Mouse (Mus musculus): ENCODE results near the gene Sema3f.

Gene Sema3f

DNA sequence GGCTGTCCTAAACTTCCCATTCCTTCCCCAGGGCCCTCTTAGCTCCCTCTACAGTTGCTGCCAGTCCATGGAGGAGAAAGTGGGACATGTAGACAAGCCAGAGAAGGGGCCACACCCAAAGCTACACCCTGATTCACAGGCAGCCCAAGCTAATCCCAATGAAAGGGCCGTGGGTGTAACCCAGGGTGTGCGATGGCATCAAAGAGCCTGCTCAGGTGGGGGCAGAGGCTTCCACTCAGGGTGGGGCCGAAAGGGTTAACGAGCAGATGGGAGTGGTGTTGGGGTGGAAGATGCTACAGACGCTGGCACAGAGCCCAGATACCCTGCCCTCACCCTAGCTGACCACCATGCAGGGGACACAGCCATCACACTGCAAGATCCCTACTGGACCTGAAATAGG is 17.5 kb downstream of the Sema3f start:
- no peak for DNase-seq (ENCODE audit: low spot score)

DNA sequence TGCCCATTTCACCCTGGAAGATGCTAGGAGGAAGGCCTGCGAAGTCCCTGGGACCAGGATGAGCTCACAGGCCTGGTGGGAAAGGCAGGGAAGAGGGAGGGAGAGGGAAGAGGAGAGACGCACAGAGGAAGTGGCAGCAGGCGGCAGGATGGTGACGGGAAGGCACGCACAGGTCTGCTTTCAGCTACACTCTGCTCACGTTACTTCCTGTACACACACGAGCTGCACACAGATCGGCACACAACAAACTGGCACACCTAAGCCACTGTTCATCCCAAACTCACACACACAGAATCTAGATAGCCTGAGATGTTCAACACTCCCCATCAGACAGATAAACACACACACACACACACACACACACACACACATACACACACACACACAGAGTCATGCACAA is 19.9 kb downstream of the Sema3f start:
- DNase-seq (ENCODE audit: low spot score), result no peak

DNA sequence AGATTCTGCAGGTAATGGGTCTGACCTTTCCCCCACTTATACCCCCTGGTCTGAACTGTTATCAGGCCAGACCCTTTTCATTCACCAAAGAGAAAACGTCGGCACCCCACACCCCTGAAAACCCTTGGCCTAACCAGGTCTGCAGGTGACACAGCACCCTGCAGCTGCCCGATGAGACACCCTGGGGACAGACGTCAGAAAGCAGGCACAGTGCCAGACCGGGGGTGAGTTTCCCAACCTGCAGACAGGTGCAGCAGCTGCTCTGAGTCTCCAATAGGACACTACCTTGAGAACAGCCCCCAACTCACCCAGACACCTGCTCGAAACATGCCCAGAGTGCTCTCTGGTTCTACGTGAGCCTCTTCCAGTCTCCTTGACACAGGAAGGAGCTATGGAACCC is 21.3 kb downstream of the Sema3f start:
- no peak for DNase-seq (ENCODE audit: low spot score)

DNA sequence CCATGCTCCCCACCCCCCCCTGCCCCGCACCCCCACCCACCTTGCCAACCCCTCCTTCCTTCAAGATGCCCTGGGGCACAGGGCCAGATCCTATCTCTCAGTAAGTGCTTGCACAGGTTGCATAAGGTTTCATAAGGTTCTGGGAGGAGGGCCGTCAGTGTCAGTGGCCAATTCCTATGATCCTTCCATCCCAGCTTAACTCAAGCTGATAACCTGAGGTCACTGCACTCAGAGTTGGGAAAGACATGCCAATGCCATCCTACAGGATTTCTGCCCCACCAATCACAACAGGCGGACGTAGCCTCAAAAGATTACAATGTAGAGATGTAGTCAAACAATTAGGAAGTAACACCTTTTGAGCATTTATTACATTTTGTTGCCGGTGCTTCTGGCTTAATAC is 21.9 kb downstream of the Sema3f start:
- no peak for DNase-seq (ENCODE audit: low spot score)

DNA sequence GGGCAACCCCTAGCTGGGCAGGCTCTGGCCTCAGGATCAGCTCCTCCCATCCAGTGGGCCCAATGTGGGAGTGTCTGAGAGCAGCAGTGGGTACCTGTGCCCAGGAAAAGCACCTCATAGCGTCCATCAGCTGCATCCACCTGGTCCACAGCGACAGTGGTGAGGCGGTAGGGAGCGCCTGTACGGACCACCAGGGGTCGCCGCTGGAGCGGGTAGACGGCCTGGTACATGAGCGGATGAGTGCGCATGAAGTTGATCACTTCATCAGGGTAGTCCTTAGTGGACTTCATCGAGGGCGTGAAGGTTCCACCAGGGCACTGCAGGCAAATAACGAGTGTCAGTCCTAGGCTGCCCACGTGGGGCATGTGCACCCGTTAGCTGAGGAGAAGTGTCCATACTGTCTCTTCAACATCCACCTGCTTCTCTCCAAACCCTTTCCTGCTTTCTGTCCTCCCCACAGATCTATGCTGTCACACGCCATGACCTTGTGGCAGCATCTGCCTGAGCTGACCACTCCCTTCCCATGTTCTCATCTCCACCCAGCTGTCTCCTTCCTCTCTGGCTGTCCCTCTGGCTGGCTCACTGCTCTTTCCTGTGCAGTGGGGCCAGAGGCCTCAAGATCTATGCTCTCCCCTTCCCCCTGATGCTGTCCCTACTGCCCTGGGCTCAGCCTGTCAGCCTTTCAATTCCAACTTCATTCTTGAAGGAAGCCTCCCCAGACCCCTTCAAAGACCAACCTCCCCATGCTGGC is 24.9 kb downstream of the Sema3f start:
- peak; percentile 81 for DNase-seq (ENCODE audit: low spot score)

DNA sequence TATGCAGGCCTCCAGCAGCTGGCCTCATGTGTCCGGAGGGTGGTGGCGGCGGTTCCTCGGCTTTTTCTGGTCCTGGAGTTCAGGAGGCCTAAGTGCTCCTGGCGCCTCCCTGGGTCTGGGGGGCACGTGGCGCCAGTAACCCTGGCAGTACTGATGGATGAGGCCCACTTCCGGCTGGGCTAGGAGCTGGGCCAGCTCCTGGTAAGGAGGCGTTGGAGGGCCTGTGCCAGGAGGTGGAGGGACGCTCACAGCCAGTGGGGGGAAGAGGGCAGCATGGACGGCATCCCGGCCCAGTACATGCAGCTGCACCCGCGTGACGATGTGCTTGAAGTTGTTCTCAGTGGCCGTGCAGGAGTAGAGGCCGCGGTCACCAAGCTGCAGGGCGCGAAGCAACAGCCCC is 27.9 kb downstream of the Sema3f start:
- DNase-seq (ENCODE audit: low spot score), result no peak

DNA sequence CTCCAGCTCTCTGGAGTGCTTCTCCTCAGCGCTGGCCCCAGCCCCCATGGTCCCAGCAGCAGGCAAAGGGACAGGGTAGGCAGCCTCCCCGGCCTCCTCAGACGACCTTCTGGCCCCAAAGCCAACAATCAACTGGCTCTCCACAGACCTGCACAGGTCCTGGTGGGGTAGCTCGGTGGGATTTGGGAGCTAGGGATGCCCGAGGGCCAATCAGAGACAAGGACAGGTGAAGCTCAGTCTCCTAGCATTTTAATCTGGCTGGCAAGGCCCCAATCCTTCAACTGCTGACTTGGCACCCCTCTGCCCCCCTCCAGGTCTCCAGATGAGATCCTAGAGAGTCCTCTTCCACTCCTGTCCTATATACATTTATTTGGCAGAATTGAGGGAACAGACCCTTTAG is 30.8 kb downstream of the Sema3f start, which contains the start of gene Gnat1:
TSS of gene Gnat1 (minus strand) at position 212 of the 400 bp plus-strand sequence.
- DNase-seq (ENCODE audit: low spot score), result no peak

DNA sequence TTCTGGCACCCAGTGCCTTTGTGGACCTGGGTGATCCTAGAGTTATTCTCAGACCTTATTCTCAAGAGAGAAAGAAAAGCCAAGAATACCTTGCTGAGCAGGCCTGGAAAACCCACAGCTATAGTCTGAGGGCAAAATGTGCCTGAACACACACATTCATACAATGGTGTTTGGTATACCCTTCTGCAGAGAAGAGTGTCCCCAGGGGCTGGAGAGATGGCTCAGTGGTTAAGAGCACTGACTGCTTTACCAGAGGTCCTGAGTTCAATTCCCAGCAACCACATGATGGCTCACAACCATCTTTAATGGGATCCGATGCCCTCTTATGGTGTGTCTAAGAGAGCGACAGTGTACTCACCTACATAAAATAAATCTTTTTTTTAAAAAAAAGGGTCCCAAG is 31.4 kb downstream of the Sema3f start:
- DNase-seq (ENCODE audit: low spot score), result no peak

DNA sequence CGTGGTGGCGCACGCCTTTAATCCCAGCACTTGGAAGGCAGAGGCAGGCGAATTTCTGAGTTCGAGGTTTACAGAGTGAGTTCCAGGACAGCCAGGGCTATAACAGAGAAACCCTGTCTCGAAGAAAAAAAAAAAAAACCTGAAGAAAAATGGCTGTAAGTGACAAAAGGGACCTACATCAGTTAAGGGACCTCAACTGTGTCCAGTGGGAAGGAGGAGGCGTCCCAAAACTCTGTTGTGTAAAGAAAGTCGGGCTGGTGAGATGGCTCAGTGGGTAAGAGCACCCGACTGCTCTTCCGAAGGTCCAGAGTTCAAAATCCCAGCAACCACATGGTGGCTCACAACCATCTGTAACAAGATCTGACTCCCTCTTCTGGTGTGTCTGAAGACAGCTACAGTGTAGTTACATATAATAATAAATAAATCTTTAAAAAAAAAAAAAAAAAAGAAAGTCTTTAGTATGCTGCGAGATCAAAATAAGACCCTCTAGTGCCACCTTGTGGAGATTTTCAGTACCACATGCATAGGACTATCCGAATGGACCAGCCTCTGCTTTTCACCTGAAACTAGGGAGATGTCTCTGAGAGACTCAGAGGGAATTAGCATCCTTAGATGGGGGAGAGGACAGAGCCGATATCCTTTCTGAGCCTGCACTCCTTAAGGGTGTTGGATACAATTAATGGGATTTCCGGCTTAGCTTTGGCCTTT is 32.3 kb downstream of the Sema3f start:
- DNase-seq (ENCODE audit: low spot score), result peak; percentile 68

DNA sequence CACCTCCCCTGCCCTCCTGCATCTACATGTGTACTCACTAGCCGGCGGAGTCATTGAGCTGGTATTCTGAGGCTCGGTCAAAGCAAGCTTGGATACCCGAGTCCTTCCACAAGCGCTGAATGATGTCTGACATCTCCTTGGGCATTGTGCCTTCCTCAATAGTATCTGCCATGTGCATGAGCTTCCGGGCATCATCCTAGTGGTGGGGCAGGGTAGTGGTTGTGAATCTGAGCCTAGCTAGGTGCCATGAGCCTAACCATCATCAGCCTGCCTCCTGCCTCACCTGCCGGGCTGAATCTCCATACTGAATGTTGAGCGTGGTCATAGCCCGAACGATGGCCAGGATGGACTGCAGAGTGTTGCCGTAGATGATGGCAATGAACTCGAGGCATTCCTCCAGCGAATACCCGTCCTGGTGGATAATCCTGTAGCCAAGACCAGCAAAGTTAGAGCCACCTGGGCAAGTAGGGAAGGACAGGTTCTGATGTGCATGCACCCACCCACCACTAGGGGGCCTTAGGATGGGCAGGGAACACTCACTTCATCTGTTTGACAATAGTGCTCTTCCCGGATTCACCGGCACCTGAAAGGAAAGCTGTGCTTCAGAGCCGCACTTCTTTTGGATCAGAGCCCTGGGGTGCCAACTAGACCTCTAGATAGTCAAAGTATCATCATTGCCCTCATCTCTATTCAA is 33.0 kb downstream of the Sema3f start:
- peak; percentile 74 for DNase-seq (ENCODE audit: low spot score)

DNA sequence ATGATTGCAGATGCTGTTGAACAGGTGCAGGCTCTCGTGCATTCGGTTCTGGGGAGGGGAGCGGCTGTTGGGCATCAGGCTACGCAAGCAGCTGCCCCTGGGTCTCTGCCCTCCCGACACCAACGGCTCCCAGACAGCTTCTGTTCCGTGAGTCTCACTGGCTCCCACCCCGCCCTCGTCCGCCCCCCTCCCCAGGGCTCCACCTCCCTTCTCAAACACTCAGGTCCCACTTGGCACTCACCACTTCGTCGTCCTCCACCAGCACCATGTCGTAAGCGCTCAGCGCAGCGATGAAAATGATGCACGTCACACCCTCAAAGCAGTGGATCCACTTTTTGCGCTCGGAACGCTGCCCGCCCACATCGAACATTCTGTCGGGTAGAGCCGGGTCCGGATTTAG is 34.0 kb downstream of the Sema3f start:
- no peak for DNase-seq (ENCODE audit: low spot score)

DNA sequence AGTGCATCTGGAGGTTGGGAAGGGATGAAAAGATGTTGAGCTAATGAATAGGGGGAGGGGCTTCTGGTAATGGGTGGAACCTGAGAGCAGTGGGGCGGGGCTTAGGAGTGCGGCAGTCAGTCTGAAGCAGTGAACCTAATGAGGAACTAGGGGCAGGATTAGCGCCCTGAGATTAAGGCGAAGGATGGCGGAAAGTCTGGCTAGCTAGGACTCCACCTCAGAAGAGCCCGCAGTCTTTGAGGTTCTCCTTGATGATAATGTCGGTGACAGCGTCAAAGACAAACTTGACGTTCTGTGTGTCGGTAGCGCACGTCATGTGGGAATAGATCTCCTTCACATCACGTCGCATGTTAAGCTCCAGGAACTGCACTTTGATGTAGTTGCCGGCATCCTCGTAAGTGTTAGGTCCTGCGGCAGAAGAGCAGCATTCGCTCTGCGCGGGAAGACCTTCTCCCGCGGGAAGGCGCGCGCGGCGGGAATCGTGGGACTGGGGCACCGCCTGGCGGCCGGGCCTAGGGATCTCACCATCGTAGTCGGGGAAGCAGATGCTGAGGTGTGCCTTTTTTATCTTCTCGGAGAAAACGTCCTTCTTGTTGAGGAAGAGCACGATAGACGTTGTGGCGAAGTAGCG is 34.5 kb downstream of the Sema3f start:
- peak; percentile 87 for DNase-seq (ENCODE audit: low spot score)

DNA sequence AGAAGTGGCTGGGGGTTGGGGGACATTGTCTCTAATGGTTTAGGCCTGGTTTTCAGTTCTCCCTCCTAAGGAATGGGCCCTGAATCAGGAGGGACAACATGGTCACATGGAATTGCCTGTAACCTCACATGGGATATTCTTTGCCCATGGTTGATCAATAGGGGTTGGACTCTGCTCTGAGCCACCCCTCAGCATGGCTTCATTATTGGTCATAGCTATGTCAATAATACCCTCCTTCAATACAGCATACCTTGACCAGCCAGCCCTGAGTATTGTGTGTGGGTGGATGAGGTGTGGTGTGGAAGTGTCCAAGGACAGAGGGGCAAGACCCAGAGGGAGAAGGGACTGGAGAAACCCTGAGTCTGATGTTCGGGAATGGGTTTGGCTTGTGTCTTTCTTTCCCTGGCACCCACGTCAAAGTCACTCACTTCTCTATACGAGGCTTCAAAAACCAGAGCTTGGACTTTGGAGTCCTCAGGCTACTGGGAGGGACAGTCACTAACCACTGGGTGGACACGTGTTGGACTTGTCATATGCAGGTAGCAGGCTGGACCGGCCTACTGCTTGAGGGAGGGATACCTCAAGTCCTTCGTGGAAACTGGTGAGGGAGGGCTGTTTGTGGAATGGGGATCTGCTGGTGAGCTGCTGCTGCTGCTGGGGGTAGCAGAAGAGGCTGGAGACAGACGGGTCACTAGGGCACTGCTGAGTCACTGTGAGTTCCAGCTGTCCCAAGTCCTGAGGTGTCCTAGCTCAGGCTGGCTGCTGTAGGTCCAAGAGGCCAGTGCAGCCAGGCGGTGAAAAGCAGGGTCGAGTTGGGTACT is 35.5 kb downstream of the Sema3f start:
- no peak for DNase-seq (ENCODE audit: low spot score)

DNA sequence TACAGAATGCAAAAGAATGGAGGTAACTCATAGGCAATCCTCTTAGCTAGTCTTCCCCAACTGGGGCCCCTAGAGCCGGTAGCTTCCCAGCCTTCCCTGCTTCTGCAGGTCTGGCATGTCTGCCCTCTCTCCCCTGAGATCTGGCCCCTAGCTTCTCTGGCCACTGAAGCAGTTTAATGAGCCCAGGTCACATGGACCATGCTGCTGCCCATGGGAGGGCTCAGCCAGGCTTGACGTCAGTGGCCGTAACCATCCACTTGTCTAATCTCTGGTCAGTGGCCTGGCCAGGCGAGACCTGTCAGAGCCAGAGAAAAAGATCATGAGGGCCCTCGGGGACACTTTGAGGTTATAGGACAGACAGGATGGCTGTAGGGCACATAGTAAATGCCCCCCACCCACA is 40.0 kb downstream of the Sema3f start:
- DNase-seq (ENCODE audit: low spot score), result no peak

DNA sequence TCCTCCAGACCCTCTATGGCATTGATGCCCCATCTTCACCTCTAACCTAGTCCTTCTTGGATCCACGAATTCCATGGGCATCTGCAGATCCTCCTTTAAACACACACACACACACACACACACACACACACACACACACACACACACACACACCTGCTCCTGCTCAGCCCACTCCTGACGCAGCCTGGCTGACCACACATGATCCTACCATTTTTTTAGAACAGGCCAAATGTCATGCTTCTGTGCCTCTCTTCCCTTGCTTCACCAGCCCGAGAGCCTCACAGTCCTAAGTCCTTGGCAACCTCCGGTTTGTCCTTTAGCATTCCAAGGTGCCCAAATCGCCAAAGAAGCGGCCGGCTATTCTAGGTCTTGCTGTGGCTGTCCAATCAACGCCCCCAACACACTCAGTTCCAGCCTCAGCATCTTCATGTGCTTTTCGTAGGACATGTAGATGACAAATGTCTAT is 40.8 kb downstream of the Sema3f start, which contains the start of gene Slc38a3:
TSS of gene Slc38a3 (minus strand) at position 51 of the 466 bp plus-strand sequence.
- no peak for DNase-seq (ENCODE audit: low spot score)

DNA sequence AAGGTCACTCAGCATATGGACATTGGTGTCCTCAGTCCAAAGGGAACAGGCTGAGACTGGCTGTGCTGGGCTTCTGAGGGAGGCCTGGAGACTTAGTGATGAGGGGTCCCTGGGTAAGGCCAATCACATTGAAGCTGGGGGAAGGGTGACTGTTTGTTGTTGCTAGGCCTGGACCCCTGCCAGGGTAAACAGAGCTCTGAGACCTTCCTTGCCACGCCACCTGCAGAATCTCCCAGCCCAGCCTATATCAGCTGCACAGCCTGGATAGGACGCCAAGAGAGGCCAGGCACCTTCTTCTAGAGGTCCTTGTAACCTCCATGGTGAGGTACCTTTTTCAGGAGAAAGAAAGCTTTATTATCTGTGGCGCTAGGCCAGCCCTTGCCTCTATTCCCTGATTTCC is 41.4 kb downstream of the Sema3f start:
- no peak for DNase-seq (ENCODE audit: low spot score)

DNA sequence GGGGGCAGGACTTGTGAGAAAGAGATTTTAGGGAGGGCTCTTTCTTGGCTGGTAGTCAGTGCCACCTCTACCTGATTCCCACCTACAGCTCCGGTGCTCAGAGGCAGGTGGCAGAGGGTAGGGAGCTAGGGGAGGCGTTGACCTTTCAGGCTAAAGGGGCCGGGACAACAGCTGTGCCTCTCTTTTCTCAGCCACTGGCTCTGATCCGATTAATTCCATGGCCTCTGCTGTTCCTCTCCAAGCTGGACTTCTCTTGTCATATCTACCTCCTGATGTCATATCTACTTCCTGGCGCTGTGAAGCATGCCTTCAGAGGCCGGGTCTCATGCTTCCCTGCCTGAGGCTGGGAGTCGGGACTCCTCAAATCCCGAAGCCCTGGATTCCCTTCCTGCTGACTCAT is 42.3 kb downstream of the Sema3f start:
- DNase-seq (ENCODE audit: low spot score), result no peak

DNA sequence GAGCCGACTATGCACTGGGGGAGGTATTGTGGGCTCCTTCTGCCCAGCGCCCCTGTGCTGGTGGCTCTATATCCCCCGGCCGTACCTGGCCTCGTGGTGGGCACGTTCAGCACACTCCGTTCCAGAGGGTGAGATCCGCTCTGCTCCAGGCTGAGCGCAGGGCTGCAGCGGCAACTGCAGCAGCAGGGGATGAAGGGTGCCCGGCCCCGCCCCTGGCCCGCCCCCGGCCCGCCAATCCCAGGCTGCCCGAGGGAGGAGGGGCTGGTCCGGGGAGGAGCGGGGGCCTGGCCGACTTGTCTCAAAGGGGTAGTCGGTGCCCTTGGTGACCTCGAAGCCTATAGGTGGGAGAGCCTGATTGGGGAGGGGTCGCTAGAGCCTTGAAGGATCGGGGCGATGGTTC is 43.1 kb downstream of the Sema3f start:
- DNase-seq (ENCODE audit: low spot score), result peak; percentile 85

DNA sequence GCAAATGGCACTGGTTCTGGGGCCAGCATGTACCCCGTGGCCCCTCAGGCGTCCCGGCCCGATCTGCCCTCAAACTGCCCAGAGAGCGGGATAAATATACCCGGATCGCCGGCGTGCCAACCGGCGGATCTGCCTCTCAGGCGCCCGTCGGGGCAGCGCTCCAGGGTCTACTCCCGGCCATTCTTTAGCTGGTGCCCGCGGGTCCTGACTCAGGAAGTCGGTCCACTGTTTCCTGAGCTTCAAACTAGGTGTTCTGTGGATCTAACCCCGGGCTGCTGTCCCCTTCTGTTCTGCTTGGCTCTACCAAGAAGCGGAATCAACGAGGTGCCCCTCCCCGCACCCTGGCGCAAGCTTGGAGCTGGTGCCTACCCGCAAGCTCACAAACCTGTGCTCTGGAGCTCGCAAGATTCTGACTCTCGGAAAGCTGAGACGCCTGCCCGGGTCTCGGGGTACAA is 43.5 kb downstream of the Sema3f start:
- no peak for DNase-seq (ENCODE audit: low spot score)

DNA sequence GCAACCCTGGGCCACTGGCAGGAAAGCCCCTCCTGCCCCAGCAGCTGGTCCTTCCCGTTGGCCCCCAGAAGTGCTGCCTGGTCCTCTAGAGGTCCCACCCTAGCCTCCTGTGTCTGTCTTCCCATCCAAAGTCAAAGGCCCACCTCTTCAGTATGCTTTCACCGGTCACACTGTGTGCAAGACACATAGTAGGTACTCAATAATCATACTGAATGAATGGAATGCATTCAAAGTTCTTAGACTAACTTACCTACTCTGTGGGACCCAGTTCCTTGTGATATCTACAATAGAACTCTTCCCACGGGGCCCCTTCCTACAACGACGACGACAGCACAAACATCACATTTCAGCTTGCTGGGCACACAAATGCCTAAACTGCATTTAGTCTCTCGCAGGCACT is 45.0 kb downstream of the Sema3f start:
- no peak for DNase-seq (ENCODE audit: low spot score)

DNA sequence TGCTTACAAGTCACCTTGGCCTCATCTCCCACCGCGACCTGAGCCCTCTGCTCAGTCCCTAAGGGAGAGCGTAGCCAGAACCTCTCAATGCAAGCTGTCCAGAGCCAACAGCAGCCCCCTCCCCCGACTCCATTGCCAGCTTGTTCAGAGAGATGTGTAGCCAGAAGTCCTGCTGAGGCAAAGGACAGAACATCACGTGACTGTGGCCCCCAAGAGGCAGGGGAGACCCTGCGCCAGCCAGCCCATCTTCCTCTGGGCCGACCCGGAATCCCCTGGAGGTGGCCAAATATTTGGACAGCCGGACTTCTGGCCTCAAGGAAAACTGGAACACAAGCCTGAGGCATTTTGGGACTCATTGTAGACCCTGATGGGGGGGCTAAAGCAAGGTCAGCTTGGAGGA is 46.8 kb downstream of the Sema3f start:
- no peak for DNase-seq (ENCODE audit: low spot score)
